Mouse (Mus musculus) liver, embryonic 16.5 days (tissue): ENCODE measurements around the gene Ubqln1. TPM values are rescaled to one million over a fixed set of nuclear protein-coding genes. Genes with fewer than 3 reads are reported as not detected.

ENCODE experiments used
- ATAC-seq: fragments of 200-750 bp; cut with Nextera tagmentation; 2 replicates; pipeline ENCODE4 v1.8.0; 2017; ENCODE audit warnings: low read depth, mild to moderate bottlenecking, moderate number of reproducible peaks, moderate library complexity
- H3K27ac ChIP-seq: fragments of 300-500 bp; sonication (generic); 2 replicates; pipeline ENCODE4 v1.5.1; 2014; ENCODE audit warnings: mild to moderate bottlenecking, low read length
- H3K27me3 ChIP-seq: fragments of 300-500 bp; sonication (generic); 2 replicates; pipeline ENCODE4 v1.6.1; 2014; ENCODE audit warnings: low read depth, low read length, mixed read lengths; ENCODE audit not compliant: control insufficient read depth, insufficient read depth
- H3K36me3 ChIP-seq: fragments of 300-500 bp; sonication (generic); 2 replicates; pipeline ENCODE4 v1.6.1; 2014; ENCODE audit warnings: mild to moderate bottlenecking; ENCODE audit not compliant: control insufficient read depth, insufficient read depth
- H3K4me1 ChIP-seq: fragments of 300-500 bp; sonication (generic); 2 replicates; pipeline ENCODE4 v1.6.1; 2014; ENCODE audit warnings: low read depth, low read length, mixed read lengths; ENCODE audit not compliant: control insufficient read depth
- H3K4me2 ChIP-seq: fragments of 300-500 bp; sonication (generic); 2 replicates; pipeline ENCODE4 v1.6.1; 2014; ENCODE audit warnings: low read depth, low read length, mixed read lengths
- H3K4me3 ChIP-seq: fragments of 300-500 bp; sonication (generic); 2 replicates; pipeline ENCODE4 v1.5.1; 2014; ENCODE audit warnings: low read depth, mild to moderate bottlenecking, low read length
- H3K9ac ChIP-seq: fragments of 300-500 bp; sonication (generic); 2 replicates; pipeline ENCODE4 v1.6.1; 2014; ENCODE audit warnings: low read depth, low read length
- H3K9me3 ChIP-seq: fragments of 300-500 bp; sonication (generic); replicated peaks from 2 replicates; pipeline ENCODE4 v1.6.1; 2016; ENCODE audit warnings: low read length; ENCODE audit not compliant: control insufficient read depth
- WGBS: fragments of 180-500 bp; shearing (Covaris S2); extraction: QIAGEN DNeasy Blood & Tissue Kit; methylation state at CpG from one replicate; pipeline ENCODE4 v1.1.7; 2014; ENCODE audit not compliant: insufficient replicate concordance; 5-methylcytosine and 5-hydroxymethylcytosine counted together
- polyA plus RNA-seq: library from polyadenylated mRNA; unstranded; fragments of >200 nt; fragmentation: Nextera tagmentation; extraction: Ambion mirVana; gene quantifications from 2 replicates; pipeline ENCODE4 v1.2.1, GENCODE M21; 2015

Gene Ubqln1
- polyA plus RNA-seq, result 36.2 and 38.0 TPM in 2 replicates

GRCm38 (mm10) chr13:58215592-58216341, at the start of gene Ubqln1:
Gene Ubqln1, minus strand, starts transcription at chr13:58215653.
- Histone ChIP-seq H3K36me3 (no peaks in the 10 kb centered on the region), H3K9ac (peak within 1 kb of the TSS; percentile 99), H3K4me1 (peaks cover 25% of the 10 kb centered on the region), H3K27ac (peak within 1 kb of the TSS; percentile 87), H3K4me2 (peak within 1 kb of the TSS; percentile 95), H3K4me3 (peak within 1 kb of the TSS; percentile 99), H3K9me3 (no peaks in the 10 kb centered on the region), H3K27me3 (no peaks in the 10 kb centered on the region)
- 2% methylated on average over 61 of the region's 62 CpGs for WGBS
- peak; percentile 95 for ATAC-seq

DNA sequence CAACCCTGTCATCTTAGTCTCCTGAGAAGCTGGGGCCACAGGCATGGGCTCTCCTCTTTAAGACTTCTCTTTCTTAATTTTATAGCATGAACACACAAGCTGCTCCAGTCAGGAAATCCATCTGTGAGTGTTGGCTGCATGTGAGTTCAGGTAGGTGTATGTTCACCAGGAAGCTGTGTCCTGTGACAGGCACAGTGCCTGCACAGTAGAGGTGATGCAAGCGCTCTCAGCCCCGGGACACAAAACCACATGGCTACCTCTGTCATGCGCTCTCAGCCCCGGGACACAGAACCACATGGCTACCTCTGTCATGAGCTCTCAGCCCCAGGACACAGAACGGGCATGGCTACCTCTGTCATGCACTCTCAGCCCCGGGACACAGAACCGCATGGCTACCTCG, 48.1 kb upstream of the Ubqln1 start:
- Histone ChIP-seq H3K27ac (no peak overlapping the region), H3K27me3 (no peaks in the 10 kb centered on the region), H3K36me3 (no peaks in the 10 kb centered on the region), H3K9ac (no peak overlapping the region), H3K4me2 (no peak overlapping the region), H3K9me3 (no peaks in the 10 kb centered on the region), H3K4me1 (no peaks in the 10 kb centered on the region), H3K4me3 (no peak overlapping the region)
- WGBS, result 70% methylated on average over 8 of the region's 8 CpGs
- no peak; the same call in 1 of the 2 replicates for ATAC-seq

- H3K4me1 ChIP-seq, result no peaks in the 10 kb centered on the region
- no peak overlapping the region for H3K4me3 ChIP-seq
- no peaks in the 10 kb centered on the region for H3K36me3 ChIP-seq
- no peak overlapping the region for H3K27ac ChIP-seq
- WGBS, result 65% methylated on average over 4 of the region's 4 CpGs
- no peak overlapping the region for H3K9ac ChIP-seq
- H3K9me3 ChIP-seq, result no peaks in the 10 kb centered on the region
- H3K4me2 ChIP-seq, result no peak overlapping the region
- H3K27me3 ChIP-seq, result no peaks in the 10 kb centered on the region
- no peak for ATAC-seq
These were observed 46.2 kb upstream of the Ubqln1 start for GRCm38 (mm10) chr13:58261674-58262073.

- no peak for ATAC-seq
- no peak overlapping the region for H3K9ac ChIP-seq
- H3K4me3 ChIP-seq, result no peak overlapping the region
- no peak overlapping the region for H3K4me2 ChIP-seq
- no peaks in the 10 kb centered on the region for H3K9me3 ChIP-seq
- H3K27ac ChIP-seq, result no peak overlapping the region
- no peaks in the 10 kb centered on the region for H3K4me1 ChIP-seq
- WGBS, result 75% methylated on average over 1 of the region's 1 CpGs
- no peaks in the 10 kb centered on the region for H3K36me3 ChIP-seq
- H3K27me3 ChIP-seq, result no peaks in the 10 kb centered on the region
These were observed 37.8 kb upstream of the Ubqln1 start for GRCm38 (mm10) chr13:58253268-58253667.

DNA sequence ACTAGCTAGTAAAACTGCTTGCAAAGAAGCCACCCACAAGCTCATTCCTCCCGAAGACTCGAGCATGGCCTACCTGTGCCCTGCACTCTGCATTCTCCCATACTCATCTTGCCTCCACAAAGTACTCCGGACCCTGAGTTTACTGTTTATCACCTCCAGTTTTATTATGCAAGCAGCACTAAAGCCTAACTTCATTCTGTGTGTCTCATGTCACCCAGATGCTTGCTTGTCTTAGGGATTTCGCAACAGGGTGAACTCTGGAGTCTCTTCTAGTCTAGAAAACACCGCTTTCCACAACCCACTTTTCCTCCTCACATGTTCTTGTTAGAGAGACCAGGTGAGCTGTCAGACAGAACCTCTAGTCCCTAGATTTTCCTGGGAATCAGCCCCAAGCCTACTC, 33.5 kb upstream of the Ubqln1 start:
- H3K9me3 ChIP-seq, result no peaks in the 10 kb centered on the region
- H3K4me2 ChIP-seq, result no peak overlapping the region
- H3K27ac ChIP-seq, result no peak overlapping the region
- no peak for ATAC-seq
- no peaks in the 10 kb centered on the region; the same call in 1 of the 2 replicates for H3K4me1 ChIP-seq
- H3K27me3 ChIP-seq, result no peaks in the 10 kb centered on the region
- no peaks in the 10 kb centered on the region for H3K36me3 ChIP-seq
- WGBS, result 62% methylated on average over 5 of the region's 5 CpGs
- H3K4me3 ChIP-seq, result no peak overlapping the region
- no peak overlapping the region for H3K9ac ChIP-seq

DNA sequence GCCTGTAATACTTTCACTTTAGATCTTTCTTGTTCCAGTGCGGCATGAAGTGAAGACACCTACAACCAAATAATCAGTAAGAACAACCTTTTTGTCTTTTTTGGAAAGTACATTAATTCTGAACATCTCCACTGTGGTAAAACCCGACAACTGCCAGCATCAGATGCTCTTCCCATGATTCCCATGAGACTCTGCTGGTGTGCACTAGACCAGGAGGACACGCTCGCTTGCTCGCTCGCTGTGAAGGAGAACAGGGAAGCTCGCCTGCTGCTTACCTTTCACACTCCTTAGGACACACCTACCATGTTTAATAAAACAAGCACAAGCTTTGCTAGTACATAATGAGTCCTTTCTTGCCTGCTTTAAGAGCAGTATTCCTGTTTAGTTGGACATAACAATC, 21.1 kb upstream of the Ubqln1 start:
- H3K9me3 ChIP-seq, result no peaks in the 10 kb centered on the region
- 73% methylated on average over 7 of the region's 7 CpGs for WGBS
- H3K4me3 ChIP-seq, result no peak overlapping the region
- no peak overlapping the region for H3K27ac ChIP-seq
- no peaks in the 10 kb centered on the region for H3K4me1 ChIP-seq
- no peaks in the 10 kb centered on the region for H3K27me3 ChIP-seq
- no peak overlapping the region for H3K4me2 ChIP-seq
- no peak overlapping the region for H3K9ac ChIP-seq
- ATAC-seq, result no peak
- no peaks in the 10 kb centered on the region for H3K36me3 ChIP-seq

DNA sequence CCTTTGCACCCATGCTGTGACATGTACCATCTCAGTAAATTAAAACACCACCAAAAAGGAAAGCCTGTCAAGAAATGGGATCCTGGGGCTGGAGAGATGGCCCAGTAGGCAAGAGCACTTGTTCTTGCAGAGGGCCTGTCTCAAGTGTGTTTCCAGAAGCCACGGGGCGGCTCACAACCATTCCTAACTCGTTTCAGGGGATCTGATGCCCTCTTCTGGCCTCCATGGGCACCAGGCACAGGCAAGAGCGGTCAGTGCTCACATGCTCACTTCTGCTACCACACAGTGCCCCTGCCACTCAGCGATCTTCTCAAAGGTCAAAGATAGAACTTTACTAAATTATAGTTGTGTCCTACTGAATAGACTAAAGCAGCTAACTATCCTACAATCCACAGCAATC, 17.2 kb upstream of the Ubqln1 start:
- Histone ChIP-seq H3K4me2 (no peak overlapping the region), H3K9me3 (no peaks in the 10 kb centered on the region), H3K36me3 (no peaks in the 10 kb centered on the region), H3K4me1 (no peaks in the 10 kb centered on the region), H3K27me3 (no peaks in the 10 kb centered on the region), H3K9ac (no peak overlapping the region), H3K27ac (no peak overlapping the region), H3K4me3 (no peak overlapping the region)
- no peak for ATAC-seq
- 40% methylated on average over 5 of the region's 5 CpGs for WGBS

- Histone ChIP-seq H3K4me1 (no peaks in the 10 kb centered on the region), H3K36me3 (no peaks in the 10 kb centered on the region), H3K4me2 (no peak overlapping the region), H3K27me3 (no peaks in the 10 kb centered on the region), H3K9me3 (no peaks in the 10 kb centered on the region), H3K4me3 (no peak overlapping the region), H3K27ac (no peak overlapping the region), H3K9ac (no peak overlapping the region)
- no peak for ATAC-seq
- 71% methylated on average over 8 of the region's 8 CpGs for WGBS
These were observed 16.6 kb upstream of the Ubqln1 start for GRCm38 (mm10) chr13:58232070-58232469.

DNA sequence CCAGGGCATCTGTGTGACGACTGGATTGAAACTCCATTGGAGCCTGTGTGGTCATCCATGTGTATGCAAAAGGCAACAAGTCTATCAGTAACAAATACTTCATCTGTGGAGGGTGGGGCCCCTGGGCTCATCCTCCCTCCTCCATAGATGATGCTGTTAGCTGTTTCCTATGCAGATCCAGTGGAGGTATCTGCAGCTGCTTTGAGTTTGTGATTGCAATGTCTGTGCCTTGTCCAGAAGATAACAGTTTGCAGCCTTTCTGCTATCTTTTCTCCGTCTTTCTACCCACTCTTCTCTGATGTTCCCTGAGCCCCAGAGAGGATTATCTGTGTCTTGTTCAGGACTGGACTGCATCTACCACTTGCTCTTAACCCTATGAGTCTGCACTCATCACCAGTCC, 13.2 kb upstream of the Ubqln1 start:
- no peak overlapping the region for H3K4me3 ChIP-seq
- H3K4me2 ChIP-seq, result no peak overlapping the region
- no peaks in the 10 kb centered on the region for H3K36me3 ChIP-seq
- H3K4me1 ChIP-seq, result no peaks in the 10 kb centered on the region
- no peak overlapping the region for H3K27ac ChIP-seq
- no peaks in the 10 kb centered on the region for H3K27me3 ChIP-seq
- 41% methylated on average over 2 of the region's 2 CpGs for WGBS
- no peak overlapping the region for H3K9ac ChIP-seq
- ATAC-seq, result no peak
- no peaks in the 10 kb centered on the region for H3K9me3 ChIP-seq
